Mouse (Mus musculus): Measurements from ENCODE around the gene Rsc1a1. TPM values are rescaled to one million over a fixed set of nuclear protein-coding genes. Genes with fewer than 3 reads are reported as not detected.

The Rsc1a1 gene
- total RNA-seq, 4 experiments from 2014 or later: 2.3 to 2.6 (median 2.3) TPM; not detected in 1

GRCm38 (mm10) chr4:141694719-141695118 lies 9.3 kb upstream of the Rsc1a1 start:
- DNase-seq (ENCODE audit: low spot score in 2 of 2): no peak

- DNase-seq (ENCODE audit: low spot score in 2 of 2): no peak
Measured at GRCm38 (mm10) chr4:141688505-141688904, 3.1 kb upstream of the Rsc1a1 start.

GRCm38 (mm10) chr4:141686525-141686924 lies 1.1 kb upstream of the Rsc1a1 start:
- DNase-seq (ENCODE audit: low spot score in 2 of 2): no peak

- no peak for DNase-seq (ENCODE audit: low spot score in 2 of 2)
Measured at GRCm38 (mm10) chr4:141686093-141686492, 694 bp upstream of the Rsc1a1 start.

GRCm38 (mm10) chr4:141682706-141683230 lies 2.6 kb downstream of the Rsc1a1 start:
- no peak for DNase-seq (ENCODE audit: low spot score in 2 of 2)

GRCm38 (mm10) chr4:141681767-141682166 lies 3.6 kb downstream of the Rsc1a1 start:
- DNase-seq (ENCODE audit: low spot score in 2 of 2): no peak

GRCm38 (mm10) chr4:141680892-141681291 lies 4.5 kb downstream of the Rsc1a1 start:
- DNase-seq (ENCODE audit: low spot score in 2 of 2): no peak

- no peak for DNase-seq (ENCODE audit: low spot score in 2 of 2)
Measured at GRCm38 (mm10) chr4:141679016-141679415, 6.4 kb downstream of the Rsc1a1 start.

- DNase-seq (ENCODE audit: low spot score in 2 of 2): no peak
Measured at GRCm38 (mm10) chr4:141676462-141676979, 8.9 kb downstream of the Rsc1a1 start.

- no peak for DNase-seq (ENCODE audit: low spot score in 2 of 2)
Measured at GRCm38 (mm10) chr4:141672325-141672724, 13.1 kb downstream of the Rsc1a1 start.

GRCm38 (mm10) chr4:141671389-141671788 lies 14.0 kb downstream of the Rsc1a1 start:
- DNase-seq (ENCODE audit: low spot score in 2 of 2): no peak

GRCm38 (mm10) chr4:141669898-141670712 lies 15.3 kb downstream of the Rsc1a1 start:
- DNase-seq (ENCODE audit: low spot score in 2 of 2): no peak

- no peak for DNase-seq (ENCODE audit: low spot score in 2 of 2)
Measured at GRCm38 (mm10) chr4:141664799-141665198, 20.6 kb downstream of the Rsc1a1 start, which contains the start of gene Plekhm2. Plekhm2 (minus strand) TSS chr4:141664899.

- DNase-seq (ENCODE audit: low spot score in 2 of 2): peak; percentile 51 to 58
Measured at GRCm38 (mm10) chr4:141664011-141664745, 21.2 kb downstream of the Rsc1a1 start.

GRCm38 (mm10) chr4:141663122-141663931 lies 22.1 kb downstream of the Rsc1a1 start:
- no peak for DNase-seq (ENCODE audit: low spot score in 2 of 2)

- DNase-seq (ENCODE audit: low spot score in 2 of 2): no peak
Measured at GRCm38 (mm10) chr4:141660884-141661283, 24.5 kb downstream of the Rsc1a1 start.

GRCm38 (mm10) chr4:141659739-141660138 lies 25.7 kb downstream of the Rsc1a1 start:
- DNase-seq (ENCODE audit: low spot score in 2 of 2): no peak

GRCm38 (mm10) chr4:141658846-141659484 lies 26.4 kb downstream of the Rsc1a1 start:
- no peak for DNase-seq (ENCODE audit: low spot score in 2 of 2)

GRCm38 (mm10) chr4:141656932-141657331 lies 28.5 kb downstream of the Rsc1a1 start:
- no peak for DNase-seq (ENCODE audit: low spot score in 2 of 2)

GRCm38 (mm10) chr4:141655908-141656608 lies 29.3 kb downstream of the Rsc1a1 start:
- no peak for DNase-seq (ENCODE audit: low spot score in 2 of 2)

All from left cerebral cortex, adult 8-10 months (tissue).